Mouse (Mus musculus): ENCODE results near the gene Rap2b. TPM values are rescaled to one million over a fixed set of nuclear protein-coding genes. Genes with fewer than 3 reads are reported as not detected.

Gene Rap2b
- polyA plus RNA-seq (2015; fragmentation: Nextera tagmentation; extraction: Ambion mirVana) = 13.3 and 14.5 TPM in 2 replicates

DNA sequence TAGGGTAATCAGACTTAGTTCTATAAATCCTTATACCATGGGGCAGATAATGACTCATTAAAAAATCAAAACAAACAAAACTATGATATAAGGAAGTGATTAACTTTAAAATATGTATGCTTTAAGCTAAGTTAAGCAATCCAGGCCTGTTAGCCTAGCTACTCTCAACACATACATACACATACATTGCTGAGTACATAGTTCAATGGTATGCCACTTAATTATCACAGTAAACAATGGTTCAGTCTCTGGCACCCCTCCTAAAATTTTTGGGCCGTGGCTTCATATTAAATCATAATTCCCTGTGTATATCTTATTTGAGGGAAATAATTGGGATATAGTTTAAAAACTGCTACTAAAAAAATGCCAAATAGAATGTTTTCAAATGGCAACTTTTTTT lies at the start of gene Rap2b:
Gene Rap2b, plus strand, starts transcription at position 301 of the 400 bp plus-strand sequence.
- no peak for DNase-seq (ENCODE audit: low spot score)

DNA sequence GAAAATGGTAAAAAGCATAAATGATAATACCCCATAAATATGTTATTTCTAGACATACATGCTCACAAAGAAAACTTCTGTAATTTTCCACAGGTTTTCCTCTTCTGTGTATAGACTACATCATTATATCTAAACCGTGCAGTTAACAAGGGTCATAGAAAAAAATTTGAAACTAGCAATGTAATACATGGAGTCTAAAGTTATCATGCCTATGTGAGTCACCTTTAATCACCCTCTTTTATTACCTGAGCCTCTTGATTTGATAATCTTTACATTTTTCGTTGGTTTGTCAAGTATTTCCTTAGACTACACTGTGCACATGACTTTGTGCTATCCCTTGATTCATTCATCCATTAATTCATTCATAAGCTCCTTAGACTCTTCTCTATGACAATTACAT lies 46.4 kb upstream of the Rap2b start:
- no peak for DNase-seq (ENCODE audit: low spot score)

DNA sequence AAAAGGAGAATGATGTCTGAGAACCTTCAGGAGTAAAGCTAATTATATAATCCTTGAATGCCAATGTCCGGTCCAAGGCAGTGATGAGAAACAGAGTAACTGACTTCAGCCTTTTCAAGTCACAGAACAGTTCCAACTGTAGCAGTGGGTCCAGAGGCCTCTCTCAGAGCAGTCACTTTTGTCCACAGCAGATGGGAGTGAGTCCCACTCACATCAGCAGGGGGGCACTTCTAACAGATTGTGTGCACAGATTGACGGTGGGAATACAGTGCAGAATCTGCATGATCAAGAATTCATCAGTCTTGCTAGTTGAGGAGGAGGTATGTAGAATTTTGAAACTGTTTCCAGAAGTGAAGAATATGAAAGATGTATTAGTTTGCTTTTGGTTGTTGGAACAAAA lies 41.4 kb upstream of the Rap2b start:
- no peak for DNase-seq (ENCODE audit: low spot score)

DNA sequence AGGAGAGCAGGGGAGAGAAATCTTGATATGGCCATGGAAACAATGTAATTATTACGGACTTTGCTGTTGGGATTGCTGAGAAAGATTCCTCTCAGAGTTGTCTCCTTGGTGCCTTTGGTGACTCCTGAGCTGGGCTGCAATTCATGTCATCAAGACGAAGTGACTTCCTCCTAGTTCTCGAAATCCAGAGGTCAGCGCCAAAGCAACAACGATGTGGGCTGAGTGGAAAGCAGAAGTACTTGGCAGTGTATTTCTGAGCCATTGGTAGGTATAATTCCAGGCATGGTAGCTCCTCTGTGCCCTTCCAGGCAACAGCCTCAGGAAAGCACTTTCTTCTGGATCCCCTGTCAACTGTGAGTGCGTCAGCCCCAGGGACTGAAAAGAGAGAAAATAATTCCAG lies 39.8 kb upstream of the Rap2b start:
- DNase-seq (ENCODE audit: low spot score) = no peak

- DNase-seq (ENCODE audit: low spot score) = no peak
These were observed 25.2 kb upstream of the Rap2b start for GRCm38 (mm10) chr3:61336205-61336604.

- DNase-seq (ENCODE audit: low spot score) = no peak
These were observed 24.2 kb upstream of the Rap2b start for GRCm38 (mm10) chr3:61337230-61337629.

DNA sequence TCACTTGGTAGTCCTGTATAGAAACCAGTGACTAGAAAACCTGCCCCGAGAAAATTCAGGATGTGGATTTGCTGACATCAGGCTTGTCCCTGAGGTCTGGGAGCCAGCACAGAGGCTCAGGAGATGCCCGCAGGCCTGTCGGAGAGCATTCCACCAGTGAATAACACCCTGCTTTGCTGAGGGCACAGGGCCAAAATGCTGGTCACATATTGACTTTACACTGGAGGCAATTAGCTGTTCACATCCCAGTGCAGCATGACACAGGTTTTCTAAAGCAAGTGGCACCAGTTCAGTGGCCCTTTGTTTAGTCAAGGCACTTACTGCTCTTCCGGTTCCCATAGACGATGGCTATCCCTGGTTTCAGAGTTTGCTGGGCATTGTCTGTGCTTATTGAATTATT lies 21.1 kb upstream of the Rap2b start:
- DNase-seq (ENCODE audit: low spot score) = no peak

- DNase-seq (ENCODE audit: low spot score) = no peak
These were observed 17.4 kb upstream of the Rap2b start for GRCm38 (mm10) chr3:61344031-61344430.

GRCm38 (mm10) chr3:61345636-61346035 lies 15.8 kb upstream of the Rap2b start:
- no peak for DNase-seq (ENCODE audit: low spot score)

DNA sequence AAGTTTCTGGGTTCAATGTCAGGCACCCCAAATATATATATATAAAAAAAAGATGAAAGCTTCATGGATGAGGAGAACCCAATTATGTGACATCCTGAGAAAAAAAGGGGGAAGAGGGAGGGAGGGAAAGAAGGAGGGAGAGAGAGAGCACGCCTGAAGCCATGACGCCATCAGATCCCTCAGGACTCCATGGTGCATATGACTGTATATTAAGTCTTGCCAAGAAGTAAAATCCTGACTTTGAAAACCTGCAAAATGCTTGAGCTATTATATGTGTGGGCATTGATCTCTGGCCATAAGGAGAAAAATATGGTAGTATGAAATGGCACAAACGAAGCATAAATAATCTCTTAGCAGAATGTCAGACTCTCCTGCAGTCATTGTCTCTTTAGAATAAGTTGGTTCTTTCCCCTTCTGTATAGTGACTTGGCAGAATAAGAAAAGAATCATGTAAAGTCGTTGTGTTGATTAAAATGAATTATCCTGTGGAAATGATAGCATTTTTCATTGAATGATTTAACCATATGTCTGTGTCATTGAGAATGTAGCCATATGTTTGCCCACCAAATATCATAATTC lies 13.3 kb upstream of the Rap2b start:
- DNase-seq (ENCODE audit: low spot score) = no peak

GRCm38 (mm10) chr3:61349433-61349832 lies 12.0 kb upstream of the Rap2b start:
- no peak for DNase-seq (ENCODE audit: low spot score)

DNA sequence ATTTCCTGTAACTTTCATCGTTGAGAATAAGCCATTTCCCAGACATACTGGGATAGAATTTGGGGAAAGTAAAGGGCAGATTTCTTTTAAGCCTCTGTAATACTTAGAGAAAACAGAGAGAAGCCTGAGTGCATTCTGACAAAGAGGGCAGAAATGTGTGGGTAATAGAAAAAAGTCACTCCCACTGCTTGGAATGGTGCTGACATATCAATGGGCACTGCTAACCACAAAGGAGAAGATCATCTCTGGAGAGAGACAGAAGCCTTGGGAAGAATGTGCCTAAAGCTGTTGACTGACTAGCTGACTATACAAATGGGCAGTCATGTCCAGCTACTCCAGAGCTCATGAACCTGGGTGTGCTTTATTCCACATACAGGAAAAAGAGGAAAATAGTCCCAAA lies 6.0 kb upstream of the Rap2b start:
- DNase-seq (ENCODE audit: low spot score) = no peak

- DNase-seq (ENCODE audit: low spot score) = no peak
These were observed 3.3 kb upstream of the Rap2b start for GRCm38 (mm10) chr3:61358107-61358506.

- no peak for DNase-seq (ENCODE audit: low spot score)
These were observed 2.6 kb upstream of the Rap2b start for GRCm38 (mm10) chr3:61358756-61359293.

DNA sequence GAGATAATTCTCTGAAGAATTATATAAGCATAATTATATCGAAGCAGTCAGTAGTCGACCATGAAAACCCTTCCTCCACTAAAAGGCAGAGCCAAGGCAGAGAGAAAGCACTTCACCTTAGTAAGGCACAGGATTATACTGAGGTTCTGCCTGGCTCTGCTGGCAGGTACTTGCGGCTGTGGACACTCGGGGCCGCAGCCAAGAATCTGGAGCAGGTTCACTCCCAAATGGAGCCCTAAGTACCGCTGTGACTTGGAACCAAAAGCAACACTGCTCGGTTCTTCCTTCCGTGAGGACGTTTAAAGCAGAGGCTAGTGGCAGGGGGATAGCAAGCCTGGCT lies 1.4 kb downstream of the Rap2b start:
- DNase-seq (ENCODE audit: low spot score) = peak; percentile 14

- peak; percentile 95 for DNase-seq (ENCODE audit: low spot score)
These were observed 1.9 kb downstream of the Rap2b start for GRCm38 (mm10) chr3:61363161-61363988.

GRCm38 (mm10) chr3:61363989-61364660 lies 2.7 kb downstream of the Rap2b start:
- peak; percentile 95 for DNase-seq (ENCODE audit: low spot score)

DNA sequence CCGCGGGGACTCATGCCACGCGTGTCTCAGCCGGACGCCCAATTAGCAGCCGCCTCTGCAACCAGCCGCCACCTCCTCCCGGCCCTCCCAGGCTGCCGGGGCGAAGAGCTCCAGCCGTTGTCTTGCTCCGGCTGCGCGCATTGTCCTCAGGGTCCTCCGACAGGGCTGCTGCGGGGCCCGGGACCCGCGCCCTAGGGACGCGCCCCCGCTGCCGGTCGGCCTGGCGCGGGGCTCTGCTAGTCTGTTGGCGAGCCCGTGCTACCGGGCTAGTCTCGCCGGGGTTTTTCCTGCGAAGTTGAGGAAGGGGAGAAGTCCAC lies 3.2 kb downstream of the Rap2b start:
- no peak for DNase-seq (ENCODE audit: low spot score)

- peak; percentile 37 for DNase-seq (ENCODE audit: low spot score)
These were observed 3.7 kb downstream of the Rap2b start for GRCm38 (mm10) chr3:61364978-61365778.

- DNase-seq (ENCODE audit: low spot score) = peak; percentile 32
These were observed 4.4 kb downstream of the Rap2b start, which contains the start of gene B430305J03Rik for GRCm38 (mm10) chr3:61365779-61366373. TSS of gene B430305J03Rik (minus strand) at chr3:61365951.

DNA sequence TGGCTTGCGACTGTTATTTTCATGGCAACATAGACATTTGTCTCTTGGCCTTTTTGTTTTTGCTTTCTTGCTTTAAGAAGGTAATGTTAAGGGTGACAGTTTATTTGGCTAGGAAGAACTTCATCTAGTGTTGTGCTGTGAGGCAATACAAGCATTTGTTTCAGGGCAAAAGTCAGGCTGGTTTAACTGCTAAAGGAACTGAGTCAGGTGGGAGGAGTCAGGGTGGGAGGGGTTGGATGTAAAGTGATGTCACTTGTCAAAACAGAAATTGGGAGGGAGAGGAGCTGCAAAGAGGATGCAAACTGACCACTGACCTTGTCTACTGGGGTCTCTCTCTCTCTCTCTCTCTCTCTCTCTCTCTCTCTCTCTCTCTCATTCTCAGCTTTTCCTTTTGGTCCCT lies 7.0 kb downstream of the Rap2b start:
- DNase-seq (ENCODE audit: low spot score) = no peak

Data from thymus, postnatal 0 days (tissue).